Mouse (Mus musculus) lung, embryonic 14.5 days (tissue): ENCODE results near the gene Smco2. TPM values are rescaled to one million over a fixed set of nuclear protein-coding genes. Genes with fewer than 3 reads are reported as not detected.
"Not testable (repeated sequence)": the region's sequence is repeated elsewhere in the genome, so short reads cannot be mapped to it uniquely, and the experiment has no call there.

ENCODE experiments used
- ATAC-seq: fragments of 200-750 bp; cut with Nextera tagmentation; 2 replicates; pipeline ENCODE4 v1.8.0; 2017; ENCODE audit warnings: mild to moderate bottlenecking, moderate TSS enrichment, moderate library complexity; ENCODE audit not compliant: insufficient read depth
- DNase-seq: peaks from one replicate; pipeline ENCODE4 v3.0.0-alpha.2; 2015
- H3K27ac ChIP-seq: fragments of 300-500 bp; sonication (generic); 2 replicates; pipeline ENCODE4 v1.5.1; 2014; ENCODE audit warnings: low read depth, mild to moderate bottlenecking, moderate library complexity
- H3K27me3 ChIP-seq: fragments of 300-500 bp; sonication (generic); 2 replicates; pipeline ENCODE4 v1.6.1; 2014; ENCODE audit warnings: low read length, control low read depth; ENCODE audit not compliant: insufficient read depth
- H3K36me3 ChIP-seq: fragments of 300-500 bp; sonication (generic); 2 replicates; pipeline ENCODE4 v1.6.1; 2014; ENCODE audit warnings: control low read depth; ENCODE audit not compliant: insufficient read depth
- H3K4me1 ChIP-seq: fragments of 300-500 bp; sonication (generic); 2 replicates; pipeline ENCODE4 v1.6.1; 2014; ENCODE audit warnings: antibody characterized with exemption, control low read depth; ENCODE audit not compliant: insufficient read depth
- H3K4me2 ChIP-seq: fragments of 300-500 bp; sonication (generic); 2 replicates; pipeline ENCODE4 v1.6.1; 2014; ENCODE audit warnings: mild to moderate bottlenecking
- H3K4me3 ChIP-seq: fragments of 300-500 bp; sonication (generic); 2 replicates; pipeline ENCODE4 v1.5.1; 2014; ENCODE audit warnings: low read depth, low read length
- H3K9ac ChIP-seq: fragments of 300-500 bp; sonication (generic); 2 replicates; pipeline ENCODE4 v1.6.1; 2014
- H3K9me3 ChIP-seq: fragments of 300-500 bp; sonication (generic); 2 replicates; pipeline ENCODE4 v1.6.1; 2016; ENCODE audit warnings: low read depth, low read length, control low read depth
- CTCF ChIP-seq: IDR thresholded peaks from 2 replicates; pipeline ENCODE4 v1.5.1; 2016; ENCODE audit warnings: antibody characterized with exemption, low read depth
- WGBS: fragments of 180-500 bp; shearing (Covaris S2); extraction: QIAGEN DNeasy Blood & Tissue Kit; methylation state at CpG from one replicate; pipeline ENCODE4 v1.1.7; 2014; 5-methylcytosine and 5-hydroxymethylcytosine counted together
- polyA plus RNA-seq: library from polyadenylated mRNA; unstranded; fragments of >200 nt; fragmentation: Nextera tagmentation; extraction: Ambion mirVana; gene quantifications from 2 replicates; pipeline ENCODE4 v1.2.1, GENCODE M21; 2014

Gene Smco2
- polyA plus RNA-seq, 1 experiment from 2014 or later, result not detected

DNA sequence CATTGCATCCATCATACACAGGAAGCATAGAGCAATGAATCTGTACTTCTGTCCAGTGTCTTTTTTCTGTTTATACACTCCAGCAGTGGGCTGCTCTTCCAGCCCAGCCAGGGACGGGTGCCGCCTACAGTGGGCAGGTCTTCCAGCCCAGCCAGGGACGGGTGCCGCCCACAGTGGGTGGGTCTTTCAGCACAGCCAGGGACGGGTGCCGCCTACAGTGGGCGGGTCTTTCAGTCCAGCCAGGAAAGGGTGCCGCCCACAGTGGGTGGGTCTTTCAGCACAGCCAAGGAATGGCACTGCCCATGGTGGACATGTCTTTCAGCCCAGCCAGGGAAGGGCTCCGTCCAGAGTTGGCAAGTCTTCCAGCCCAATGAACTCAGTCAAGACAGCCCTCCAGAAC lies 5.3 kb downstream of the Smco2 start:
- Histone ChIP-seq H3K4me2 (no peak overlapping the region), H3K4me3 (no peak overlapping the region), H3K36me3 (no peaks in the 10 kb centered on the region), H3K9me3 (no peaks in the 10 kb centered on the region), H3K27ac (no peak overlapping the region), H3K9ac (no peak overlapping the region), H3K27me3 (no peaks in the 10 kb centered on the region), H3K4me1 (0 out of 2 replicates have a peak, but pooled peaks cover 8% of the 10 kb centered on the region)
- 92% methylated on average over 9 of the region's 9 CpGs for WGBS
- DNase-seq, result no peak
- no peak; the same call in 1 of the 2 replicates for ATAC-seq
- no peak for TF ChIP-seq CTCF

DNA sequence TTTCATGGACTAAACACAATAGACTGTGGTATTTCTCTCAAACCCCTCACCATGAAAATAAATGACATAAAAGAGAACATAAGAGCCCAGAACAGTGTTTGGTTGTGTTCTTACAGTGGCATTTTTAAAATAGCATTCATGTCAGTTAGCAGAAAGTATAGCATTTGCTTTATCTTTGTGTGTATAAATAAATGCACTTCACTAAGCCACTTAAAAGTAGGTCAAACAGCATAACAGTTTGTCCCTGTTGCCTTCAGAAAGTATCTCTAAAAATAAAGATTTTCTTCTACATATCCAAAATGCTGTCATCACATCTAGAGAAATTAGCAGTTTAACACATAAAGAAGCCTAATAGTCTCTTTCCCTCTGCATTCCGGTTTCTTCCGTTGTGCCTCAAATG lies 7.5 kb downstream of the Smco2 start:
- DNase-seq (no peak), ATAC-seq (no peak)
- H3K4me3 ChIP-seq, result no peak overlapping the region
- WGBS, result 66% methylated on average over 2 of the region's 2 CpGs
- 0 out of 2 replicates have a peak, but pooled peaks cover 6% of the 10 kb centered on the region for H3K4me1 ChIP-seq
- no peak for TF ChIP-seq CTCF
- no peaks in the 10 kb centered on the region for H3K36me3 ChIP-seq
- no peaks in the 10 kb centered on the region for H3K27me3 ChIP-seq
- H3K4me2 ChIP-seq, result no peak overlapping the region
- no peak overlapping the region for H3K9ac ChIP-seq
- no peaks in the 10 kb centered on the region for H3K9me3 ChIP-seq
- no peak overlapping the region for H3K27ac ChIP-seq

DNA sequence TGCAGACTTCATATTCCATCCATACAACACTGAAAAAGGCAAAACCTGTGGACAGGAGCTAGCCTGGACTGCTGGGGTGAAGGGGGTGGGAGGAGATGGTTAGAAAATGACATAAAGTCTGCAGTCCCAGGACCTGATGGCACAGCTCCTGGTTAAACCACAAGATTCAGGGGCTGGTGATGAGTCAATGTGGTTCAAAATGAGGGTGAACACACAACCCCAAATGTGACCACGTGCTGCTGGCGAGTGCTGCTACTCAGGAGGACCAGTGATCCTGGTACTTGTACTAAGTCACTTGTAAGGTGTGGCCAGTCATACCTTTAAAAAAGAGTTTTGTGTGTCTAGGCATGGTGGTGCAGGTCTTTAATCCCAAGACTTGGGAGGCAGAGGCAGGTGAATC lies 13.2 kb downstream of the Smco2 start:
- Histone ChIP-seq H3K4me1 (no peaks in the 10 kb centered on the region), H3K27me3 (no peaks in the 10 kb centered on the region), H3K9me3 (no peaks in the 10 kb centered on the region), H3K9ac (no peak overlapping the region), H3K4me3 (no peak overlapping the region), H3K27ac (no peak overlapping the region), H3K36me3 (no peaks in the 10 kb centered on the region), H3K4me2 (no peak overlapping the region)
- ATAC-seq (no peak), DNase-seq (no peak)
- no peak for TF ChIP-seq CTCF
- 85% methylated on average over 2 of the region's 2 CpGs for WGBS

DNA sequence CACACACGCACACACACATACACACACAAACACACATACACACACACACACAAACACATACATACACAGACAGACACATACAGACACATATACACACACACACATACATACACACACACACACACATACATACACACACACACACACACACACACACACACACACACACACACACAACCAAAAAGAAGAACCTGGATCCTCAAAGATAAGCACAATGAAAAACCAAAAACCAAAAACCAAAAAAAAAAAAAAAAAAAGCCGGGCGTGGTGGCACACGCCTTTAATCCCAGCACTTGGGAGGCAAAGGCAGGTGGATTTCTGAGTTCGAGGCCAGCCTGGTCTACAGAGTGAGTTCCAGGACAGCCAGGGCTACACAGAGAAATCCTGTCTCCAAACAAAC lies 14.5 kb downstream of the Smco2 start:
- DNase-seq, H3K27ac ChIP-seq, ATAC-seq, H3K9ac ChIP-seq, H3K4me2 ChIP-seq, H3K4me3 ChIP-seq, H3K36me3 ChIP-seq, H3K4me1 ChIP-seq, H3K9me3 ChIP-seq, H3K27me3 ChIP-seq: not testable (repeated sequence)
- WGBS, result 80% methylated on average over 3 of the region's 5 CpGs

DNA sequence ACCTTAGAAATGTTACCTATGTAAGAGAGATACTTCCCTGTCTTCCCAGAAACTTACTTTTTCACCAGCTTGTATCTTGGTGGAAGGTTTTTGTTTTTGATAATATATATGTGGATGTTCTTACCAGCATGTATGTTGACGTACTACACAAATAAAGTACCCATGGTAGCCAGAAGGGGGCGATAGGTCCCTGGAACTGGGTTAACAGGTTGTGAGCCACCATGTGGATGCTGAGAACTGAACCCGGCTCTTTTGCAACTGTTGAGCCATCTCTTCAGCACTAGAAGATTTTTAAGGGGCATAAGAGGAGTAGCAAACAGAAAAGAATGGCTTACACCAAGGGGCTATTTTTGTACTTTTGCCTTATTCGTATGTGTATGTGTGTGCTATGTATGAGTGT lies 15.8 kb downstream of the Smco2 start:
- ATAC-seq (no peak), DNase-seq (no peak)
- H3K4me3 ChIP-seq, result no peak overlapping the region
- H3K4me1 ChIP-seq, result no peaks in the 10 kb centered on the region
- no peaks in the 10 kb centered on the region for H3K9me3 ChIP-seq
- no peak overlapping the region for H3K27ac ChIP-seq
- WGBS, result 85% methylated on average over 4 of the region's 4 CpGs
- H3K27me3 ChIP-seq, result no peaks in the 10 kb centered on the region
- no peaks in the 10 kb centered on the region for H3K36me3 ChIP-seq
- peak; percentile 48 for TF ChIP-seq CTCF
- H3K9ac ChIP-seq, result no peak overlapping the region
- no peak overlapping the region for H3K4me2 ChIP-seq

DNA sequence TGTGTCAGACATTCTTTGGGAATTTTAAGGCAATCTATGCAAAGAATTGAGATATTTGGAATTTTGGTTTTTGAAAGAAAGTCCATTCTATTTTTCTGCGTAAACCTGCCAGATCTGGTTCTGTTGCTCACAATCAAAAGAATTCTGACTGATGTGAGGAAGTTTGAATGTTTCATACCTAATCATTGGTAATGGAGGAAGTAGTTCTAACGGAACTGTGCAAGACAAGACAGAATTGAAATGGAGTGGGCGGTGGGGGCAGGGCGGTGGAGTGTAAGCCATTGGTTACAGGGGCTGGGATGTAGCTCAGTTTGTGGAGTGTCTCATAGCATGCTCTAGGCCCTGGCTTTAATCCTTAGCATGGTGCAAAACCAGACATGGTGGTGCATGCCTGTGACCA lies 22.1 kb downstream of the Smco2 start:
- H3K4me1 ChIP-seq, result no peaks in the 10 kb centered on the region
- H3K4me2 ChIP-seq, result no peak overlapping the region
- H3K27ac ChIP-seq, result no peak overlapping the region
- H3K9me3 ChIP-seq, result no peaks in the 10 kb centered on the region; the same call in 1 of the 2 replicates
- ATAC-seq (no peak), DNase-seq (no peak)
- WGBS, result 87% methylated on average over 4 of the region's 4 CpGs
- H3K36me3 ChIP-seq, result no peaks in the 10 kb centered on the region
- no peak overlapping the region for H3K4me3 ChIP-seq
- H3K27me3 ChIP-seq, result no peaks in the 10 kb centered on the region
- TF ChIP-seq CTCF, result no peak
- H3K9ac ChIP-seq, result no peak overlapping the region

DNA sequence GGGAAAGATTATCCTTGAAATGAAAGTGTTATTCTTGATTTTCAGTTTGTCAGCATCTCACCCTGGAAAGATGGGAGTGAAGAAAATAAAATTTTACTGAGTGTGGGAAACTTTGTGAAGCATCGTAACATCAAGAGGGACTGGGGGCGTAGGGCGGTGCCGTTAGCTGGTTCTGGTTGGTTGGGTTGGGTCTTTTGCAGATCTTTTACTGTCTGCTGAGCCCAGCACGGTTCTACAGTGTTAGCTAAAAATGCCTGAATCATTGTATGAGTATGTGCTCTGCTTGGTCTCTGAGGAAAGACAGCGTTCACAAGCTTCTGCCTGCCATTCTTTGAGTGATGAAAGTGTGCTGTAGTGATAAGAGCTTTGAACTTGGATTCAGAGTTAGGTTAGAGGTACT lies 24.5 kb downstream of the Smco2 start:
- no peak overlapping the region for H3K4me2 ChIP-seq
- 74% methylated on average over 6 of the region's 6 CpGs for WGBS

DNA sequence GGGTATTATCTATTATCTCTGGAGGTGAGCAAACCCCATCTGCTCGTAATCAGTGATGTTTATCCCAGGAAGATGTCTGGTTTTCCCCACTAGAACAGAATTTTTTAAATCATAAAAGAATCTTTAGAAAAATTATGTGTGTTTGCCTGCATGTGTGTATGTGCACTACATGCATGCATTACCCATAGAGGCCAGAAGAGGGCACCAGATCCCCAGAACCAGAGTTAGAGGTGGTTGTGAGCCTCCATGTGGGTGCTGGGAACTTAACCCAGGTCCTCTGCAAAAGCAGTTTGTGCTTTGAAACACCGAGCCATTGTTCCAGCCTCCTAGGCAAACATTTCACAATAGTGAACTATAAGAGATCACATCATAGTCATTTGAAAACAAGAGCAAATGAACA lies 26.9 kb downstream of the Smco2 start:
- no peaks in the 10 kb centered on the region; the same call in 1 of the 2 replicates for H3K9me3 ChIP-seq
- 90% methylated on average over 2 of the region's 2 CpGs for WGBS
- peak; percentile 38 for TF ChIP-seq CTCF
- no peak for DNase-seq
- no peak overlapping the region for H3K9ac ChIP-seq
- H3K36me3 ChIP-seq, result no peaks in the 10 kb centered on the region
- no peak overlapping the region for H3K4me3 ChIP-seq
- H3K27ac ChIP-seq, result no peak overlapping the region
- H3K27me3 ChIP-seq, result no peaks in the 10 kb centered on the region
- no peak for ATAC-seq
- no peak overlapping the region for H3K4me2 ChIP-seq
- no peaks in the 10 kb centered on the region for H3K4me1 ChIP-seq

More for the DNA sequence above, 24.5 kb downstream of the Smco2 start:
- ATAC-seq, result no peak
- Histone ChIP-seq H3K27me3 (no peaks in the 10 kb centered on the region), H3K9me3 (no peaks in the 10 kb centered on the region; the same call in 1 of the 2 replicates), H3K9ac (no peak overlapping the region), H3K36me3 (no peaks in the 10 kb centered on the region), H3K4me1 (no peaks in the 10 kb centered on the region), H3K4me3 (no peak overlapping the region), H3K27ac (no peak overlapping the region)
- no peak for DNase-seq
- TF ChIP-seq CTCF, result no peak
